Mouse (Mus musculus) retina, postnatal 7 days (tissue): ENCODE results near the gene Myo3b.

ENCODE experiments used
- DNase-seq: peaks from one replicate; pipeline ENCODE4 v3.0.0-alpha.2; 2012; ENCODE audit warnings: low read depth, low spot score

The Myo3b gene

DNA sequence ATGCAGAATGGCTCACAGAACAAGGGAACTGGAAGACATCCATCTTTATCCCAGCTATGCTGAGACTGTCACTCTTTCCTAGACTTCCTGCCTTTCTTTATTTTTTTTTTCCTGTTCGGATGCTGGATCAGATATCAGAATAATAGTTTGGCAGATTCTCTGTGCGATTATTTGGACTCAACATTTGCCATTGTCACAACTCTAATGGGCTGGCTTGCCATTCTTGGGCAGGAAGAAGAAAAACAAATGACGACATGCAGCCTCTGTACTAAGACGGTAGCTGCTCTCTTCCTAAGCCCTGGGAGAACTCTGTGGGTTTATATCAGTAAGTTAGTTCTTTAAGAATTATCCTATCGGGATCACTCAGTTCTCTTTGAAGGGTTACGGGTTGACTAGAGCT lies 89.7 kb downstream of the Myo3b start:
- no peak for DNase-seq

DNA sequence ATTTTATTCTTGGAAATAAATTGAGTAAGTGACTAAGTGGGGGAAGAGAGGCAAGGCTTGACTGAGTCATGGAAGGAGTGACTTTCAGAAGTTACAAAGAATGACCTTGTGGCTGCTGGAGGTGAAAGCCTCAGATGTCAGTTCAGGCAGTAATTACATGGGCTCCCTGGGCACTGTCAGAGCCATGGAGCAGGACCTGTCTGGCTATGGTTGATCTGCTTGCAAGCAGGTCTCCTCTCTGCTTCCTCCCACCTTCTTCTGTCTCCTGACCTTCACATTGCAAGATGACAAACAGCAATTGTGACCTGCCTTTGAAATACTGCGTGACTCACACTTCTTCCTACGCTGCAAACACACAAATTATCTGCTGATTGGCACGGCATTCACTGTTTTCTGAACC lies 90.6 kb downstream of the Myo3b start:
- DNase-seq = no peak

DNA sequence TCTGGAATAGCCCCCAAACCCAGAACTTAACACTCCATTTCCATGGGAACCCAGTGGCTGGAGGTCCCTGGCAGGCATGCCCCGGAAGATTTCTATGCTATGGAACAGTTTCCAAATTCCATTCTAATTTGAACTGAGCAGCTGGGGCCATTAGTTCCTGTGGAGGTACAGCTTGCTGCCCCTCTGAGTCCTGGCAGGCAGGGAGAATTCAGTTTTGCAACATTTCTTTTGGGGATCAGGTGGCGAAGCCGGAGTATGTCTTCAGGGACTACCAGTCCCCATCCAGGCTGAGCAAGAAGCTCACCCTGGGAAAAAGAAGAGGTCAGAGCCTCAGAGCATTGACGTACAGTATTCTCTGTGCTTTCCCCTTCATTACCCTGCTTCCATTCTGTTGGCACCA lies 94.4 kb downstream of the Myo3b start:
- no peak for DNase-seq

DNA sequence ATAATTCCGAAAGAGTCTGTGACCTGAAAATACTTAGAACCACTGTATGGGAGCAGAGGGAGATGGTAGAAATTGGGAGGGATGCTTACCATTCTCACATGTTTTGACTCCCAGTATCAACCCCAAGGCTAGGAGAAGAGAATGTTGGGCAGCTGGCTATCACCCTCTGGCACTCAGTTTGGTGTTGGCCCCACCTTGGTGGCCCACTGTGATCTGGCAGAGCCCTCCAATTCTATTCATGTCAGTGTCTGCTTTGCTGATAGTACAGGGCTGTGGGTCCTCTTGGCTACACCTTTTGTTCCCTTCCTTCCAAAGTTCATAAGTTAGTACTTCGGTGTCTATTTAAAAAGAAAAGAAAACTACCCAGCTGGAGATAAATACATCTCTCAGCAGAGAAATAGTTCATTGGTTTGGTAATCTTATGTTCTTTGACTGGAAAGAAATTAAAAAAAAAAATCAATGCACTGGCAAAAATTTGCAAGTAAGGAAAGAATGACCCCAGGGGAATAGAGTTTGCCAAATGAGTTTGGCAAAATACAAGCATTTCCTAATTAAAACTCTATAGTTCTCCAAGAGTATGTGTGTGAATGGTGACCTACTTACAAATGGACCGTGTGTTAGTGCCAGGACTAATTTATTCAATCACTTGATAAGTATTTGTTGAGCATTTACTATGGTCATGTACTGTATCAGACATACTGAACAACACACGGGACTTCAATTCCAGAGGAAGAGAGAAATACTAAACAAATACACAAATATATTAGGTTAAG lies 98.5 kb downstream of the Myo3b start:
- no peak for DNase-seq

DNA sequence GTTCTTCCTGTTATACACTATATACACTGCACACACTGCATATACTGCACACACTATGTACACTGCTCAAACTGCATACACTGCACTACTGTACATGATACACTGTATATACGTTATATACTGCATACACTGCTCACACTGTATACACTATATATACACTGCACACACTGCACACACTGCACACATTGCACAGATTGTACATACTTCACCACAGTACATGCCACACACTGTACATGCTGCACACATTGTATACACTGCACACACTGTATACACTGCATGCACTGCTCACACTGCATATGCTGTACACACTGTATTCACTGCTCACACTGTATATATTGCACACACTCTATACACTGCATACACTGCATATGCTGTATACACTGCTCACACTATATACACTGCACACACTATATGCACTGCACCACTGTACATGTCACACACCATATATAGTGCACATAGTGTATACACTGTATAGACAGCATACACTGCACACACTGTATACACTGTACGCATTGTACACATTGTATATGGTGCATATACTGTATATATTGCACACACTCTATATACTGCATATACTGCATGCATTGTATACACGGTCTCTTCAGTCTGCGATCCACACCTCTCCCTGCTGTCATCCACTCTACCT lies 104.7 kb downstream of the Myo3b start:
- no peak for DNase-seq

DNA sequence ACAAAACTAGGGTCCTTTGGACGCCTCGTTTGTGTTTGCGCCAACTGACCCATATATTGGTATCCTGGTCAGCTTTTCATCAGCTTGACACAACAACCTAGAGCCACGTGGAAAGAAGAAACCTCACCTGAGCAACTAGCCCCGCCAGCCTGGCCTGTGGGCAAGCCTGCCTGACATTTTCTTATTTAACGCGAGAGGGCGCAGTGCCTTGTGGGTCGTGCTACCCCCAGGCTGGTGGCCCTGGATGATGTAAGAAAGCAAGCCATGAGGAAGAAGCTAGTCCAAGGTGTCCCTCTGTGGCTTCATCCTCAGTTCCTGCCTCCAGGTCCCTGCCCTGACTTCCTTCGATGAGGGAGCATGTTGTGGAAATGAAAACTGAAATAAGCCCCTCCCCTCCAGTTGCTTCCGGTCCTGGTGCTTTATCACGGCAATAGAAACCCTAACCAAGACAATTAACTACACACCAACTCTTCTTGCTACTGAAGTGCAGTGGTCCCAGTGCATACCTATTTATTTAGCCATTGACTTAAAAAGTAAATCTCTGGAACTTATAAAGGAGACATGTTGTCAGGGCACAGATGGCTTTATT lies 108.2 kb downstream of the Myo3b start:
- no peak for DNase-seq

DNA sequence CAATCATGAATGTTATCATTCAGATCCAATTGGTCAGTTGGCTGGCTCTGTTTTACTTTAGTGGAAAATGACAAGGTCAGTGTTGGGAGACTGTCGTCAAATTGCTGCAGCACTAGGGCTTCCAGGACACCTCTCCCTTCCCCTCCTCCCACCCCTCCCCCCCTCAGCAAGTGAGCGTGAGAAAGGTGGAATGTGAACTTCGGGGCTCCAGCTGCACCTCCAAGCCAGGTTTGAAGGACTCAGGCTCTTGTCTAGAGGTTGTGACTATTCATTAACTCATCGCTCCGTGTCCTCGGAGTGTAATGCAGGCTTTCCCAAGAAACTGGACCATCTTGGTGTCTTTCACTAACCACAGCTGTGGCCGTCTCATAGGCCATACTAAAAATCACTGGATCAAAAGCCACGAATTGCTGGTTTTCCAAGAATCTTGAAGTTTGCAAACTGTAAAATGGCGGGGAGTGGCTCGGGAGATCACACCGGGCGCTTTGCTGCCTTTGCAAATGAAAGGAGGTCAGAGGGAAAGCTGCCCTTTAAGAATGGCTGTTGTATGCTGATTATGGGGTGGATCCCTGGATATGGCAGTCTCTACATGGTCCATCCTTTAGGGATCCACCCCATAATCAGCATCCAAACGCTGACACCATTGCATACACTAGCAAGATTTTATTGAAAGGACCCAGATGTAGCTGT lies 110.0 kb downstream of the Myo3b start:
- DNase-seq = no peak

DNA sequence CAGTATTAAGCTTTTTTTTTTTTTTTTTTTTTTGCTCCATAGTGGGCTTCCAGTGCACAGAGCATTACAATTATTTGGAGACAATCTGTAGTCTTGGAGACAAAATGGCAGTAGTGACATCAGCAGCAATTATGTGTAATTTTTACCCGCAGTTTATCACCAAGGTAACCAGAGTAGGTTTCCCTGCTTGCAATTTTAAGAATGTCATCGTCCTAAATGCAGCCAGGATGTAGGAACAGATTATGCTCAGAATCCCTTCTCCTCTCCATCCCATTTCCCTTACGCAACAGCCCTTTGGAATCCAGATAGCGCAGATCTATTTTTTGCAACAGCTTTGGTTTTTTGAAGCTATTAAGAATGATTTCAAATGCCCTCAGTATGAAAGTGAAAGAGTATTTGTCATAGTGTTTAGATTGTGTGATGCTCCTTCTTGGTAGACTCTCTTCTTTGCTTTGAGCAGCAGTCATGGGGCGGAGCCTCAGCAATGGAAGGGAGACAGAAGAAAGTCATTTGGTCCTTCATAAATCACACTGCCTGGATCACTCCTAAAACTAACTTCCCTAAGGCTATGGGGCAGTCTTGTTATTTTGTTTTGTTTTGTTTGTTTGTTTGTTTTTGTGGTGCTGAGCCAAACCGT lies 111.6 kb downstream of the Myo3b start:
- DNase-seq = no peak

DNA sequence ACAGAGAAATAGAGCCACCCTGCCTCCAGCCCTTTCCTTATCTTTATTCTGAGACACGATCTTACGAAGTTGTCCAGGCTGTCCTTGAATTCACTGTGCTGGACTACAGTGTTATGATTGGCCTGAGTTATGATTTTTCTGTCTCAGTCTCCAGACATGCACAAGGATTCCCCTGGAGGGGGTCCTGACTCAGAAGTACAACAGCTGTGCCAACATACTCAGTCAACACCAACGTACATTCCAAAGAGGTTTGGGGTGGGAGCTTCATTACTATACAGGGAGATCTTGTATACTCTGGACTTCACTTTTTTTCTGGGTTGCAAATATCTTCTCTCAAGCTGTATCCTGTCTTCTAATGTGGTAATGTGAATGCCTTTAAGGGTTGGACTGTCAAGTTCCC lies 113.0 kb downstream of the Myo3b start:
- no peak for DNase-seq

DNA sequence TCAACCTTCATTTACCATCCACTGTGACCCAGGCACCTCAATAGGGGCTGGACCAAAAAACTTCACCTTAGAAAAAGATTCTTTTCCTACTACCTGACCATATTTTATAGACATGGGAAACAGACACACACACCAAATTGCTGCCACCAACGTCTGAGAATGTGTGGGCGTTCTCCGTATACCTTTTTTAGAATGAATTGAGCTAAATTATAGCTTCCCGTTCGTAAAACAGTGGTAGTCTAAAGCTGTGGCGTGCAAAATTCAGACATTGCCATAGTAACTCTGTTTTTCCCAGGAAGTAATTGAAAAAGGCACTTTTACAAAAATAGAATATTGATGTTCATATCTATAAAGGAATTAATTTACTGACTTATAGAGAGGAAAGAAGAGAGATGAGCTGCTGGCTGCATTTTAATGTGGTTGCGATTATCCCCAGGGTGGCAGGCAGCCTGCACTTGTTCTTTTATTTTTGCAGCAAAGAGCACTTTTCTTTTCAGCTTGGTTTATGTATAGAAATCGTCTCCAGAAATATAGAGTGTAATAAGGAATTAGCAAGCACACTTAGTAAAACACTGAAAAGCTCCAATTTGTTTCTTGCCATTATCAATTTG lies 116.4 kb downstream of the Myo3b start:
- no peak for DNase-seq

DNA sequence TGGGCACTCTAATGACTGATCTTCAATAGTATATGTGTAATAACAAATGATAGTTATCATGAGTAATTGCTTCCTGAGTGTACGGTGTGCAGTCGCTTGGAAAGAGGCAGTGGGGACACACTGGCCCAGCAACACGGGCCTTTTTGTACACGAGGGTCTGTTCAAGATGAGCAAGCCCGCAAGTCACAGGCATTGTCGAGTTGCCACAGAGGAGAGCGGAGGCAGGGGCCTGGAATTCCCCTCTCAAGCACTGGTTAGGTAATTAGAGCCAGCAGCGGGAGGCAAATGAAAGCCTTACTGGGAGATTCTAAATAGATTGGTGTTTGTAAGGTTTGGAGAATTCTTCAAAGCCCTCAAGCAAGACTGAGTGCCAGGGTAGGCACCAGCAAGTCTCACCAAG lies 120.6 kb downstream of the Myo3b start:
- no peak for DNase-seq

DNA sequence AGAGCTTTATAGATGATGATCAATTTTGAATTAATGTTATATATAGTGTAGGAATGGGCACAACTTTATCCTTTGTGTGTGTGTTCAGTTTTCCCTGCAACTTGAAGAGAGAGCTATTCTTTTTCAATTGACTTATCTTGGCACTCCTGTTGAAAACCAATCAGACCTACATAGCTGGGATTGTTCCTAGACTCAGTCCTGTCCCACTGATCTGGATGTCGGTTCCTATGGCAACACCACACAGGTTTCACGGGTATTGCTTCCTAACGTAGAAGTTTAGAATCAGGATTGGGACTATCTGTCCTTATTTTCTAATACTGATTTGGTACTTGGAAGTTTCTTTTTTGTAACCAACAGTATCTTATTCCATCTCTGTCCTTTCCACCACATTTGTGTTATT lies 127.3 kb downstream of the Myo3b start:
- no peak for DNase-seq

DNA sequence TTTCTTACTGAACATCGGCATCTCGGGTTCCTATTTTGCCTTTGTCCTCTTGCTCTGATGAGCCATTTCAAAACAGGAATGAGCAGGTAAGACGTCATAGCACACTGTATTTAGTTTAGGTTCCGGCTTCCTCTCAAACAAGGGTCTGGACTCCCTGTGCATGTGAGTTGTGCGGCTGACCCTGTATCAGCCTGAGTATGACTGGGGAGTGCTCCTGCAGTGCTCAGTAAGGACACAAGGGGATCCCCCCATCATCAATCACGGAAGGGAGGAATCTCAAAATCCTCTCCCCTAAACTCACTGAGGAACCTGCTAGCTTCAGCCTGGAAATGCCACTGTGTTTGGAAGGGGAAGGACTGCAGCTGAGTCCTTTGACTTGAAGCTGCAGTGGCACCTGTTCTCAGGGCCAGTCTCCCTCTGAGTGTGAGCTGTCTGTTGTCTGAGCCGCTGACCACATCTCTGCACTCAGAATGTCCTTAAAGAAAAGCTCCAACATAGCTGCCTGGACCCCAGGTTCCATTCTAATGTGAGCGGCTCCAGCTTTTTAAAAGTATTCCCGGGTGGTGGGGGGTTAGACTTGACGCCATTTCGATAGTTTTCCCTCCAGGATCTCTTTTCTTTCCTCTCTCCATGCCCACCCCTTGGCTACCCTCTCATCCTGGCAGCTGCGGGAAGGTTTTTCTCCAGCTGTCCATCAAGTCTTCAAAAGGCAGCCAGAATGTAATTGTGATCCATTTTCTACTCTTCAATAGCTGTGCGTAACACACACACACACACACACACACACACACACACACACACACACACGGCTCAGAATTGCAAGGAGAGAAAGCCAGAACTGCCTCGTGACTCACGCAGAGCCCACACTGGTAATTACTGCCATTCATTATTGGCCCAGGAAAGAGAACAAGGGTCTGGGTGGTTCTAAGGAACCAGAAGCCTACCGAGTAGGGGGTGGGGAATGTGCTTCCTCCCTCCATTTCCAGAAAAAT lies 129.3 kb downstream of the Myo3b start:
- DNase-seq = no peak

DNA sequence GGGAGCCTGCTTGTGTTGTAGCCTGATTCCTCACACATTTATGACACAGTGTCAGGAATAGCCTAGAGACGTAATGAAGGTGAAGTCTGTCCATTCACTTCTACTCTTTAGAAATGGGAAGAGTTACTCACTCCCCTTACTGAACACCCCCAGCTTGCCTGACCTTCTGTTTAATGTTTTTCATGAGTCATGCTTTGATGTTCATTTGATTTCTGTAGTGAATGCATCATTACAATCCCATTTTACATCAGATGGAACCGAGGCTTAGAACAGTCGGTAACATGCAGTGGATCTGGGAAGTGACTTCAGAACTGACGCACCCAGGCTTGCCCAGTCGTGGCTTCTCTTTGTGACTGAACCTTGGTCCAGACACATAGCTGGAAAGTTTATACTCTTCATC lies 131.5 kb downstream of the Myo3b start:
- DNase-seq = no peak

DNA sequence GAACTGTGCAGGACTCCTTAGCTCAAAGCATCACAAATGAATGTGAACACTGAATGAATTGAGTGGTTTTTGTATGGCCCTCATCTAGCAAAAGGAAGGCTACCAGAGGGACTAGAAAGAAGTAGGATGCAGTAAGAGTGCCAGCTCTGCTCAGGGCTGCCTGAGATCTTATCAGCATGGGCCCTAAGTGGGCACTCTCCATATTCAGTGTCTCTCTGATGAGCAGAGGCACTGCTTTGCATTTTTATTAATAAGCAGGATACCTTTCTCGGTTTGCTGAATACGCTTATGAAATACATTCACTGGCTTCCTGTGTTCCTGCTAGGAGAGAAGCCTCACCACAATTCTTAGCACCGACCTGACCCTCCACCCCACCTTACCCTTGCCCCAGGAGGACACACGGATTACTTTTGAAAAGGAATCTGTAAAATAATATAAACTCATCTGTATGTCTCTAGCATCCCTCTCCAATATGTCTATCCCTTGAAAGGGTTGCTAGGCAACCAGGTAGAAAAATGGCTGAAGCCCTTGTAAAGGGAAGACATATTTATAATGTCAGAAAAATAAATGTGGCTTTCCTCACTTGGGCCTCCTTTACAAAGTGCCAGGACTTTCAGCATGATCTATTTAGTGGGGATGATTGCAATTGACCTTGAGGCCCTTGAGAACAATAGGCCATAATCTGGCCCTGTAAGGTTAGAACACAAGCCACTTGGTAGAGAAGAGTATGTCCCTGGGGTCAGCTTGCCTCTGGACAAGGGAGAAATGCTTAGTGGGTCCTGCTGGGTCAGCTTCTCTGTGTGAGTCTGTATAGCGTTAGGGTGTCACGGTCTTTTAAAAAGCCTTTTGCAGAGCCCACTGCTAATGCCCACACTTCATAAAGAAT lies 138.1 kb downstream of the Myo3b start:
- DNase-seq = no peak

DNA sequence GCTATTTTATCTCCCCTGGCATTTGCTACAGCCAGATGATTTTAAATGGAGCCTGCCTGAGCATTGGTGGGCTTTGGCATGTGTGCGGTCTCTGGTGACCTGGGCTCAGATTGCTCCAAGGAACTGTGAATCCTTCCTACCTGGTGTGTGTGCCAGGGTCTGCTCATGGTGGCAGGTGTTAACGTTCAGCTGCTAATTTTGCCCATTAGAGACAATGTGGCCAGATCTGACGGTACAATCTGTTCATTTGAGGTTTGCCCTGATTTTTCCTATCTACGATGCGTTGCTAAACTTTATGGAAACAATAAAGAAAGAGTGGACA lies 138.7 kb downstream of the Myo3b start:
- no peak for DNase-seq

DNA sequence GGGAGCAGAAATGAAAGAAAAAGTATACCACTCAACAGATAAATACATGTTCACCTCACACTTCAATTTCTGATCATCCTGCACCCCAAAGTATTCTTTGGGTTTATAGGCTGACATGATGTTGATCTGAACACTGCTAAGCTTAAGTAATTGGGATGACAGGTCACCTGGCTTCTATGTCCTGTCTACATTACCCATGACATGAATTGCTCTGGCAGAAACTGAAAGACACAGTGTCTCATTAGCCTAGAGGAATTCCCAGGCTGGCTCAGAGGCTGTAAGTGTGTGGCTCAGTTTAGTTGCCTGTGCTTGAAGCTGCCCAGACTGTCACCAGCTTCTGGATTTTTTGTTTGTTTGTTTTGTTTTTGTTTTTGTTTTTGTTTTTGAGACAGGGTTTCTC lies 139.3 kb downstream of the Myo3b start:
- DNase-seq = no peak

DNA sequence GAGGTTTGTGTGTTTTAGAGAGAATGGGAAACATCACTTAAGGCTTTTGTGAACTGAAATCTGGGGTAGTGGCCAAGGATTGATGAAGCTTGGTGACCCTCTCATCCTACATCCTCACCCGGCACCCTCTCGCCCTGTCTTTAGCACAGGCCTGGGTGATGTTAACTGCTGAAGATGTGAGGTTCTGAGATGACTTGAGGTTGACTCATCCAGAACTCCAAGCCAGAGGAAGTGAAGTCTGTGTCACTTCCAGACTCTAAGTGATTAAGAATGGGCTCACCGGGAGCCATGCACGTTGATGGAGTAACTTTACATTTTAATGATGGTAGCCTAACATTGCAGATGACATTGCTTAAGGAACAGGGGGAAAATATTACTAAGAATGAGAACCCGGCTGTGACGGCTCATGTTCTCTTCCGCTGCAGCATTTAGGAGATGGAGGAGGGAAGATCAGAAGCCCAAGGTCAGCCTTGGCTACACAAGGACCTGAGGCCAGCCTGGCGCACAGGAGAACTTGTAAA lies 143.3 kb downstream of the Myo3b start:
- DNase-seq = no peak

DNA sequence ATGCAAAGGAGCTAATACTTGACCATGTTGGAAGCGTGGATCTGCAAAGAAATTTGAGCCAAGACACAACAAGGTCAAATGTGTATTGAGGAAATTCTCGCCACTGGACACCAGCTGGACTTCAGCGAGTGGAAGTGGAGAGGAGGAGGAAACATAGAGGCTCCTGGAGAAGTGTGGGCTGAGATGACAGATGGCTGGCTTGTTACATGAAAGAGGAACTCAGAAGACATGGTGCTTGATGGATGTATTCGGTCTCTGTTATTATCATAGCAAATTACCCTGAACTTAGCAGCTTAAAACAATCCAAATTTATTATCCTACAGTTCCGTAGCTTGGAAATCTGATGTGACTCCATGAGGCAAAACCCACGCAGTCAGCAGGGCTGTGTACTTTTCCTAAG lies 148.1 kb downstream of the Myo3b start:
- DNase-seq = no peak
